Mouse (Mus musculus) liver, embryonic 11.5 days (tissue): Measurements from ENCODE around the gene Col15a1. TPM values are rescaled to one million over a fixed set of nuclear protein-coding genes. Genes with fewer than 3 reads are reported as not detected.

Experiments used
- ATAC-seq: fragments of 200-750 bp; cut with Nextera tagmentation; replicated peaks from 2 replicates; pipeline ENCODE4 v1.8.0; 2017; ENCODE audit warnings: moderate number of reproducible peaks, mild to moderate bottlenecking, moderate TSS enrichment, moderate library complexity; ENCODE audit not compliant: low FRiP score
- DNase-seq: peaks from one replicate; pipeline ENCODE4 v3.0.0-alpha.2; 2017; ENCODE audit warnings: low spot score
- H3K27ac ChIP-seq: fragments of 300-500 bp; sonication (generic); 2 replicates; pipeline ENCODE4 v1.5.1; 2014; ENCODE audit warnings: mild to moderate bottlenecking, low read depth, low read length, control low read depth
- H3K27me3 ChIP-seq: fragments of 300-500 bp; sonication (generic); replicated peaks from 2 replicates; pipeline ENCODE4 v1.6.1; 2014; ENCODE audit warnings: low read length, mixed read lengths; ENCODE audit not compliant: control insufficient read depth, insufficient read depth
- H3K36me3 ChIP-seq: fragments of 300-500 bp; sonication (generic); 2 replicates; pipeline ENCODE4 v1.6.1; 2014; ENCODE audit warnings: mild to moderate bottlenecking, low read length, moderate library complexity, mixed read lengths; ENCODE audit not compliant: control insufficient read depth, insufficient read depth
- H3K4me1 ChIP-seq: fragments of 300-500 bp; sonication (generic); replicated peaks from 2 replicates; pipeline ENCODE4 v1.6.1; 2014; ENCODE audit warnings: low read length, mixed read lengths; ENCODE audit not compliant: control insufficient read depth, insufficient read depth
- H3K4me2 ChIP-seq: fragments of 300-500 bp; sonication (generic); 2 replicates; pipeline ENCODE4 v1.6.1; 2014; ENCODE audit warnings: mild to moderate bottlenecking, control low read depth, moderate library complexity
- H3K4me3 ChIP-seq: fragments of 300-500 bp; sonication (generic); 2 replicates; pipeline ENCODE4 v1.5.1; 2014; ENCODE audit warnings: low read depth, low read length, control low read depth
- H3K9ac ChIP-seq: fragments of 300-500 bp; sonication (generic); 2 replicates; pipeline ENCODE4 v1.6.1; 2014; ENCODE audit warnings: low read depth, low read length, control low read depth
- H3K9me3 ChIP-seq: fragments of 300-500 bp; sonication (generic); 2 replicates; pipeline ENCODE4 v1.6.1; 2016; ENCODE audit warnings: low read length, inconsistent platforms, mixed read lengths; ENCODE audit not compliant: control insufficient read depth
- WGBS: fragments of 180-500 bp; shearing (Covaris S2); extraction: QIAGEN DNeasy Blood & Tissue Kit; methylation state at CpG from one replicate; pipeline ENCODE4 v1.1.7; 2014; 5-methylcytosine and 5-hydroxymethylcytosine counted together
- polyA plus RNA-seq: library from polyadenylated mRNA; unstranded; fragments of >200 nt; fragmentation: Nextera tagmentation; extraction: Ambion mirVana; gene quantifications from 2 replicates; pipeline ENCODE4 v1.2.1, GENCODE M21; 2014

Gene Col15a1
- polyA plus RNA-seq, 1 experiment from 2014 or later = 1.2 TPM

DNA sequence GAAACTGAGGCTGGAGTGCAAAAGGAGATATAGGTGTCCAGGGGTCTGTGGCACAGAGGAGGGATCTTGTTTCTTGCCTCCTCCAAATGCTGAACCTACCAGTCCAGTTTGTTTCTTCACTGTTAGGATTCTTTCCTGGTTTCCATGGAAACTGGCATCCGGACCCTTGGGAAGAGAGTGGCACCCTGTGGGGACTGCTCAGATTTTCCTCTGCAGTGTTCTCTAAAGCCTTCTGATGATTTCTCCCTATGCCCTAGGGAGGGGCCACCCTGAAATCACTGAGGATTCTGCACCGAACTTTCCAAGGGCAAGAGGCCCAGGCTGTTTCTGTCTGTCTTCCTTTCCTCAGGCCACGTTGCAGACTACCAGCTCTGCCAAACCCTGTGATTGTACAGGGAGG is 27.4 kb downstream of the Col15a1 start:
- H3K4me2 ChIP-seq = no peak overlapping the region
- 62% methylated on average over 3 of the region's 3 CpGs for WGBS
- no peak overlapping the region for H3K9ac ChIP-seq
- no peaks in the 10 kb centered on the region for H3K9me3 ChIP-seq
- DNase-seq (no peak), ATAC-seq (no peak)
- no peaks in the 10 kb centered on the region; the same call in 1 of the 2 replicates for H3K4me1 ChIP-seq
- H3K27me3 ChIP-seq = no peaks in the 10 kb centered on the region
- no peaks in the 10 kb centered on the region for H3K36me3 ChIP-seq
- no peak overlapping the region for H3K27ac ChIP-seq
- H3K4me3 ChIP-seq = no peak overlapping the region

DNA sequence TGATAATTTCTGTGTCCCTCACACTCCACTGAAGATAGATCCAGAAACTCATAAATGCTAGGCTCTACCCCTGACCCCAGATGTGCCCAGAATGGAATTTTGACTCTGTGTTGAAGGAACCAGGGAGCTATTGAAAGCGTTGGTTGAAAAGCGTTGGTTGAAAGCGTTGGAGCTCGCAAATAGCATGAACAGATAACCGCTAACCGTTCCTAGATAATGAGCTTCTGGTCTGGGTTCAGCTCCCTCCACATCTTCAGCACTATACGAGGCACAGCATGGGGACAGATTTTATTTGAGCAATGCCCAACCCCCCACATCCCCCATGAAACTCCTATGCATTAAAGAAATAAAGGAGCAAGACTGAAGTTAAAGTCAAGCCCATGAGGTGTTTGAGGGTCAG is 28.1 kb downstream of the Col15a1 start:
- no peak overlapping the region for H3K9ac ChIP-seq
- no peaks in the 10 kb centered on the region for H3K9me3 ChIP-seq
- no peak overlapping the region for H3K4me2 ChIP-seq
- no peak overlapping the region for H3K4me3 ChIP-seq
- H3K27me3 ChIP-seq = no peaks in the 10 kb centered on the region
- no peak overlapping the region for H3K27ac ChIP-seq
- 83% methylated on average over 7 of the region's 7 CpGs for WGBS
- no peak for ATAC-seq
- DNase-seq = no peak
- H3K4me1 ChIP-seq = no peaks in the 10 kb centered on the region; the same call in 1 of the 2 replicates
- H3K36me3 ChIP-seq = no peaks in the 10 kb centered on the region

DNA sequence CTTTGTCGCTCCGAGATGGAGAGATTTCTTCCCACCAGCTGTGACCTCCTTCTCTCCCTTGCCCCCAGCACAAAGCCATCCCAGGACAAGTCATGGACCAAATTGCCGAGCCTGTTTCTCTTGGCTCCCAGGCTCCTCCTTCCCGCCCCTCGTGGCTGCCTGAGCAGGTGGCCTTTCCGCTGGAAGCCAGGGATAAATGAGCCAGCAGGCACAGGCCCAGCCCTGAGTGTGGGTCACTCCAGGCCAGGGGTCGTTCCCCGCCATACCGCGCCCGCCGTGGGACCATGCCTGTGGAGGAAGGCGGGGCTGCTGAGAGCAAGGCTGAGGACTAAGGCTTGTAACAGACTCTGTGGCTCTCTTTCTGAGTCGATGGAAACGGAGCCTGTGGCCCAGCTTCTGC is 29.3 kb downstream of the Col15a1 start:
- H3K4me1 ChIP-seq = no peaks in the 10 kb centered on the region; the same call in 1 of the 2 replicates
- H3K36me3 ChIP-seq = no peaks in the 10 kb centered on the region
- H3K27ac ChIP-seq = no peak overlapping the region
- no peaks in the 10 kb centered on the region for H3K9me3 ChIP-seq
- DNase-seq = no peak
- H3K9ac ChIP-seq = no peak overlapping the region
- ATAC-seq = no peak
- H3K4me2 ChIP-seq = no peak overlapping the region
- WGBS = 51% methylated on average over 15 of the region's 15 CpGs
- no peaks in the 10 kb centered on the region for H3K27me3 ChIP-seq
- no peak overlapping the region for H3K4me3 ChIP-seq

DNA sequence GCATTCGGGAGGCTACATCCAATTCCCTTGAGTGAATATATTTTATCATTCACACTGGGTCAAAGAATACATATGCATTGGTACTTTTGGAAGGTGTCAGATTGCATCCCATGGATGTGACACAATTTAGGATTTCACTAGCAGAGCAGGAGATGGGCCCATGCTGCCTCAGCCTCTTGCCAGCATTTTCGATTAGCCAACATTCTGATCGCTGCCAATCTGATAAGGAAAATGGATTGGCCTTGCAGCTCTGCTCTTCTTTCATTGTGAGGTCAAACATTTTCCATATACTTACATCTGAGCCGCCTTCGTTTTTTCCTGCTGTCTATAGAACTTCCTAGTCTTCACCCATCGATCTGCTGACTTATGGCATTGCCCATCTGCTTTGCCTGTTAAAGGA is 31.2 kb downstream of the Col15a1 start:
- no peaks in the 10 kb centered on the region for H3K9me3 ChIP-seq
- no peak overlapping the region for H3K9ac ChIP-seq
- H3K36me3 ChIP-seq = no peaks in the 10 kb centered on the region
- H3K4me2 ChIP-seq = no peak overlapping the region
- H3K4me1 ChIP-seq = no peaks in the 10 kb centered on the region; the same call in 1 of the 2 replicates
- ATAC-seq = no peak
- H3K27ac ChIP-seq = no peak overlapping the region
- 85% methylated on average over 6 of the region's 6 CpGs for WGBS
- DNase-seq = no peak
- no peak overlapping the region for H3K4me3 ChIP-seq
- no peaks in the 10 kb centered on the region for H3K27me3 ChIP-seq

DNA sequence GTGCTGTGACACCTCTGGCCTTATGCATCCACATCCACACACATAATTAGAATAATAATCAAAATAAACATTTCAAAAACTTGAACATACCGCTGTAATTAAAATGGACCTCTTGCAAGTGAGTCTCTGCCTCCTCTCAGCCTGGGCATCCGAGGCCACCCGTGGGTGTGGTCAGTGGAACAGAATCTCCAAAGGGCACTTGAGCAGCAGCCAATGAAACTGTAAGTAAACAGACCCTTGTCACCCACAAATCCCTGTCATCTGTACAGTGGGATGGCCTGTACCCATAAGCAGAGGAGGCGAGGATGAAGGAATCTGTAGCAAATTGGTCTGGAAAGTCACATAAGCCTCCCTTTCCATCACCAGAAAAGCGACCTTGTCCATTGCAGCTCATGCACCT is 32.9 kb downstream of the Col15a1 start:
- 73% methylated on average over 5 of the region's 5 CpGs for WGBS
- H3K4me3 ChIP-seq = no peak overlapping the region
- H3K4me1 ChIP-seq = no peaks in the 10 kb centered on the region
- no peak overlapping the region for H3K4me2 ChIP-seq
- H3K9ac ChIP-seq = no peak overlapping the region
- no peak for DNase-seq
- H3K9me3 ChIP-seq = no peaks in the 10 kb centered on the region
- no peak overlapping the region for H3K27ac ChIP-seq
- ATAC-seq = no peak
- H3K36me3 ChIP-seq = no peaks in the 10 kb centered on the region
- no peaks in the 10 kb centered on the region for H3K27me3 ChIP-seq

DNA sequence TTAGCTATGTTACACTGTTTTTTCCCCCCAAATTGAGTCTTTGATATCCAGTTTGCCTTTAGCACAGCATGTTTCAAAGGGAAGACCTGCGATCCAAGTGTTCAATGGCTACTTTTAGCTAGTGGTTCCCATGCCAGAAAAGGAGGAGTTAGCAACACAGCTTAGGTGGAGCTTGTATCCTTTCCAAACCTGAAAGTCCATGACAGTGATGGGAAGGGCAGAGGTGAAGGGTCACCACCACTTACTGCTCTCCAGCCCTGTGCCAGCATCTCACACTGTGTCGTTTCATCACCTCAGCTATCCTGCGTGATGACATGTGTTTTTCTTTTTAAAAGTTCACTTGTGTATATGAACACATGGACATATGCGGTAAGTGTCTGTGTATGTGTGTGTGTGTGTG is 34.2 kb downstream of the Col15a1 start:
- no peak for DNase-seq
- Histone ChIP-seq H3K9me3 (no peaks in the 10 kb centered on the region), H3K9ac (no peak overlapping the region), H3K36me3 (no peaks in the 10 kb centered on the region), H3K27ac (no peak overlapping the region), H3K4me3 (no peak overlapping the region), H3K27me3 (no peaks in the 10 kb centered on the region), H3K4me2 (no peak overlapping the region), H3K4me1 (no peaks in the 10 kb centered on the region)
- 74% methylated on average over 4 of the region's 4 CpGs for whole genome bisulfite sequencing
- no peak for ATAC-seq

DNA sequence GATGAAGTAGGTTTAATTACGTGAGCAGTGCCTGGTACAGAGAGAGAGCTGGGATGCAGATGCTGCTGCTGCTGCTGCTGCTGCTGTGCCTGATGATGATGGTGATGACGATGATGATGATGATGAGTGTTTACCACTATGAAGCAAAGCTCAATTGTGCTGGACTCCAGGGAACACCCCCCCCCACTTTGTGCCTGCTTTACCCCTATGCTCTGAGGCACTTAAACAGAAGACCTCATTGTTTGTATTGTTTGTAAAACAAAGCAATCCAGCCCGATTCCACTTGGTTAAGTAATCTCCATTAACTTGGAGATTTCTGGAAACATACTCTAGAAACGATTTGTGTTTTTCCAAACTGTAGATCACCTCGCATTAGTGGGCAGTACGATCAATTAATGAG is 36.7 kb downstream of the Col15a1 start:
- Histone ChIP-seq H3K4me1 (no peaks in the 10 kb centered on the region), H3K27me3 (no peaks in the 10 kb centered on the region), H3K36me3 (no peaks in the 10 kb centered on the region), H3K9me3 (no peaks in the 10 kb centered on the region), H3K4me3 (no peak overlapping the region), H3K9ac (no peak overlapping the region), H3K27ac (no peak overlapping the region), H3K4me2 (no peak overlapping the region)
- WGBS = 76% methylated on average over 6 of the region's 6 CpGs
- ATAC-seq (no peak), DNase-seq (no peak)

- no peaks in the 10 kb centered on the region for H3K36me3 ChIP-seq
- no peaks in the 10 kb centered on the region for H3K9me3 ChIP-seq
- no peaks in the 10 kb centered on the region for H3K4me1 ChIP-seq
- H3K9ac ChIP-seq = no peak overlapping the region
- H3K4me2 ChIP-seq = no peak overlapping the region
- H3K27ac ChIP-seq = no peak overlapping the region
- no peak for DNase-seq
- no peak for ATAC-seq
- no peaks in the 10 kb centered on the region for H3K27me3 ChIP-seq
- no peak overlapping the region for H3K4me3 ChIP-seq
- WGBS = 87% methylated on average over 18 of the region's 18 CpGs
Observed at GRCm38 (mm10) chr4:47245621-47246020, 37.7 kb downstream of the Col15a1 start.

DNA sequence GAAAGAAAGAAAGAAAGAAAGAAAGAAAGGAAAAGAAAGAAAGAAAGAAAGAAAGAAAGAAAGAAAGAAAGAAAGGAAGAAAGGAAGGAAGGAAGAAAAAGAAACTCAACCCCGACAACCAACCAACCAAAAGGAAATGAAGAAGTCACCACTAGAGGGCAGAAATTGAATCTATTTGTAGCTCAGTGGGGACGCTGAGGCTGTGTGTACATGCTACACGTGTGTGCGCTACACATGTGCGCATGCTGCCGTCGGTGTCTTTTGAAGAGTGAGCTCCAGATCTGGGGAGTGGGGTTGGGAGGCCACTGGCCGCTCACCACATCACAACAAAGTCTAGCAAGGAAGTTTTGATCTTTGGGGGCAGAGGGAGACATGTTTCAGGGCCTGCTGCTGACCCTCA is 38.9 kb downstream of the Col15a1 start:
- Histone ChIP-seq H3K4me3 (no peak overlapping the region), H3K27ac (no peak overlapping the region), H3K9me3 (no peaks in the 10 kb centered on the region), H3K4me1 (no peaks in the 10 kb centered on the region), H3K4me2 (no peak overlapping the region), H3K36me3 (no peaks in the 10 kb centered on the region), H3K9ac (no peak overlapping the region), H3K27me3 (no peaks in the 10 kb centered on the region)
- DNase-seq = no peak
- 47% methylated on average over 8 of the region's 8 CpGs for WGBS
- ATAC-seq = no peak
